In genomic region chr11:106613638-106614338, GRCm38 (mm10) we compare ENCODE assay signal across 8 mouse cellular contexts. TPM values are rescaled to one million over a fixed set of nuclear protein-coding genes. Genes with fewer than 3 reads are reported as not detected.
A peak's percentile ranks its signal among the peaks of the same experiment; 100 is the strongest.
DNase-seq lines count a peak whose midpoint lies in the region; ATAC-seq and TF ChIP-seq lines count a peak whose summit lies in the region.

No protein-coding gene starts in this region.

- peaks cover 5% of the 10 kb centered on the region for H3K4me1 ChIP-seq in bone marrow, adult 2 months (ENCODE audit: control insufficient read depth, insufficient read depth, low read length)
- no peaks in the 10 kb centered on the region for H3K4me1 ChIP-seq in hindbrain, embryonic 11.5 days (replicated peaks; ENCODE audit: control insufficient read depth, insufficient read depth, low read length)

- H3K27me3 ChIP-seq in hindbrain, embryonic 11.5 days (ENCODE audit: control insufficient read depth, insufficient read depth, low read length) = 0 out of 2 replicates have a peak, but pooled peaks cover 3% of the 10 kb centered on the region

- intact Hi-C loops in left cerebral cortex, adult 2 months (cut with DNase I) = loop anchor here (2.0 to 5.0 kb wide), 3 partner anchors 41 to 196 kb away; no protein-coding TSS in a partner anchor
- intact Hi-C loops in left cerebral cortex, postnatal 4 days (cut with DNase I) = loop anchor here (5.0 kb wide), 1 partner anchor 101 kb away; no protein-coding TSS in a partner anchor

- H3K4me2 ChIP-seq in hindbrain, embryonic 11.5 days (replicated peaks; ENCODE audit: low read depth, low read length) = peak overlapping the region; percentile 81

- no peak overlapping the region for H3K9ac ChIP-seq in hindbrain, embryonic 11.5 days (ENCODE audit: low read depth, low read length)

- peak overlapping the region; percentile 99 for H3K4me3 ChIP-seq in left cerebral cortex, adult 2 months
- peak overlapping the region; percentile 2 for H3K4me3 ChIP-seq in bone marrow, adult 2 months (replicated peaks; ENCODE audit: control insufficient read depth, low read depth, low read length)
- peak overlapping the region; percentile 96 for H3K4me3 ChIP-seq in hindbrain, embryonic 11.5 days (ENCODE audit: low read depth, low read length)

- WGBS in bone marrow, adult 2 months = 30% methylated on average over 15 of the region's 15 CpGs
- 54% methylated on average over 14 of the region's 15 CpGs for WGBS in hindbrain, embryonic 11.5 days

- H3K36me3 ChIP-seq in hindbrain, embryonic 11.5 days (ENCODE audit: control insufficient read depth, insufficient read depth, low read length) = no peaks in the 10 kb centered on the region

- ATAC-seq in hindbrain, embryonic 11.5 days (ENCODE audit: low FRiP score) = no peak

- no peaks in the 10 kb centered on the region for H3K9me3 ChIP-seq in hindbrain, embryonic 11.5 days (ENCODE audit: control insufficient read depth, low read length)

- no peak for DNase-seq in left cerebral cortex, adult 2 months (ENCODE audit: extremely low spot score in 1 of 2, low spot score in 2 of 2)
- no peak for DNase-seq in left cerebral cortex, postnatal 4 days
- peak; percentile 23 for DNase-seq in hindbrain, embryonic 11.5 days (ENCODE audit: low spot score)
- DNase-seq in lung, postnatal 14 days = peak; percentile 19
- DNase-seq in thymus, postnatal 36 days = peak; percentile 18
- no peak for DNase-seq in layer of hippocampus, adult 11-12 months (ENCODE audit: low spot score)
- DNase-seq in adrenal gland, postnatal 4 days (ENCODE audit: low spot score in 2 of 2) = no peak

- peak; percentile 49 for TF ChIP-seq CTCF in left cerebral cortex, adult 2 months (IDR thresholded peaks at IDR 0.05)
- TF ChIP-seq CTCF in bone marrow, adult 2 months (IDR thresholded peaks at IDR 0.05; ENCODE audit: control insufficient read depth, insufficient read depth, low read length) = no peak

- H3K27ac ChIP-seq in left cerebral cortex, adult 2 months = peak overlapping the region; percentile 86
- H3K27ac ChIP-seq in bone marrow, adult 2 months (ENCODE audit: control insufficient read depth, insufficient read depth, low read depth, low read length, poor library complexity) = peak overlapping the region; percentile 31; the same call in 1 of the 2 replicates
- H3K27ac ChIP-seq in hindbrain, embryonic 11.5 days (ENCODE audit: low read depth, low read length) = no peak overlapping the region

- no peak for TF ChIP-seq POLR2A in bone marrow, adult 2 months (IDR thresholded peaks at IDR 0.05; ENCODE audit: borderline replicate concordance, control insufficient read depth, low read depth, low read length)

RNA-seq across cellular contexts. Expression of gene Tex2, which starts 0.6 kb away (rescaled TPM):
- total RNA-seq in left cerebral cortex, adult 2 months (2021) = 100 to 1,000 TPM; 114 to 118 TPM
- 10 to 100 TPM; 70.3 to 76.1 TPM for total RNA-seq in left cerebral cortex, postnatal 4 days (2021)
- 9.2 and 19.2 TPM in 2 replicates for polyA plus RNA-seq in bone marrow, adult 2 months (2011; ENCODE audit: insufficient read depth, insufficient read length, low replicate concordance, missing spikeins)
- 10.2 and 11.2 TPM in 2 replicates for polyA plus RNA-seq in hindbrain, embryonic 11.5 days (2014; fragmentation: Nextera tagmentation; extraction: Ambion mirVana)
- total RNA-seq in adrenal gland, postnatal 4 days (2021) = 10 to 100 TPM; 31.5 to 33.0 TPM

Comparison
In these comparisons a context has a peak if more than half of its experiments do, and no peak if none do; other contexts are left out.
1. DNase-seq: peak in hindbrain, embryonic 11.5 days (single experiment), lung, postnatal 14 days (single experiment) and thymus, postnatal 36 days (2 of 2); none in left cerebral cortex, adult 2 months (0 of 2), left cerebral cortex, postnatal 4 days (single experiment), layer of hippocampus, adult 11-12 months (single experiment) and adrenal gland, postnatal 4 days (0 of 2).
2. H3K4me3 ChIP-seq: peak in every context shown above with its lines; median percentile 99 in left cerebral cortex, adult 2 months; 96 in hindbrain, embryonic 11.5 days; 2 in bone marrow, adult 2 months.